Mouse (Mus musculus) heart, embryonic 12.5 days (tissue): ENCODE data around the gene Ptpn5. TPM values are rescaled to one million over a fixed set of nuclear protein-coding genes. Genes with fewer than 3 reads are reported as not detected.

Experiments used
- ATAC-seq: fragments of 200-750 bp; cut with Nextera tagmentation; 2 replicates; pipeline ENCODE4 v1.8.0; 2017; ENCODE audit warnings: moderate TSS enrichment, moderate library complexity; ENCODE audit not compliant: insufficient number of reproducible peaks, low FRiP score
- H3K27ac ChIP-seq: fragments of 300-500 bp; sonication (generic); 2 replicates; pipeline ENCODE4 v1.5.1; 2016; ENCODE audit warnings: mild to moderate bottlenecking, moderate library complexity; ENCODE audit not compliant: poor library complexity, severe bottlenecking
- H3K27me3 ChIP-seq: fragments of 300-500 bp; sonication (generic); replicated peaks from 2 replicates; pipeline ENCODE4 v1.6.1; 2016; ENCODE audit warnings: mild to moderate bottlenecking, moderate library complexity
- H3K36me3 ChIP-seq: fragments of 300-500 bp; sonication (generic); 2 replicates; pipeline ENCODE4 v1.6.1; 2016; ENCODE audit warnings: mild to moderate bottlenecking, moderate library complexity
- H3K4me1 ChIP-seq: fragments of 300-500 bp; sonication (generic); replicated peaks from 2 replicates; pipeline ENCODE4 v1.6.1; 2016; ENCODE audit warnings: mild to moderate bottlenecking
- H3K4me2 ChIP-seq: fragments of 300-500 bp; sonication (generic); 2 replicates; pipeline ENCODE4 v1.6.1; 2016; ENCODE audit warnings: mild to moderate bottlenecking, moderate library complexity
- H3K4me3 ChIP-seq: fragments of 300-500 bp; sonication (generic); 2 replicates; pipeline ENCODE4 v1.5.1; 2016; ENCODE audit warnings: mild to moderate bottlenecking
- H3K9ac ChIP-seq: fragments of 300-500 bp; sonication (generic); 2 replicates; pipeline ENCODE4 v1.6.1; 2016; ENCODE audit warnings: mild to moderate bottlenecking, moderate library complexity
- H3K9me3 ChIP-seq: fragments of 300-500 bp; sonication (generic); replicated peaks from 2 replicates; pipeline ENCODE4 v1.6.1; 2016; ENCODE audit warnings: mild to moderate bottlenecking, moderate library complexity
- WGBS: fragments of 180-500 bp; shearing (Covaris S2); methylation state at CpG from one replicate; pipeline ENCODE4 v1.1.7; 2016; 5-methylcytosine and 5-hydroxymethylcytosine counted together
- polyA plus RNA-seq: library from polyadenylated mRNA; unstranded; fragments of >200 nt; fragmentation: Nextera tagmentation; extraction: Ambion mirVana; gene quantifications from 2 replicates; pipeline ENCODE4 v1.2.1, GENCODE M21; 2016

The Ptpn5 gene
- 0.10 TPM in 1 of 2 replicates, not detected in the other for polyA plus RNA-seq

- ATAC-seq = no peak
- WGBS = 13% methylated on average over 13 of the region's 13 CpGs
- peak within 1 kb of the TSS; percentile 99 for H3K4me2 ChIP-seq
- H3K4me3 ChIP-seq = peak within 1 kb of the TSS; percentile 66
- no peak within 1 kb of the TSS for H3K27ac ChIP-seq
- no peaks in the 10 kb centered on the region for H3K36me3 ChIP-seq
- peaks cover 64% of the 10 kb centered on the region for H3K27me3 ChIP-seq
- H3K9me3 ChIP-seq = no peaks in the 10 kb centered on the region
- H3K9ac ChIP-seq = peak within 1 kb of the TSS; percentile 52
- H3K4me1 ChIP-seq = peaks cover 17% of the 10 kb centered on the region
Measured at GRCm38 (mm10) chr7:47133331-47133730, at the start of gene Ptpn5. Gene Ptpn5 (minus strand): TSS chr7:47133684.

- no peak overlapping the region for H3K4me2 ChIP-seq
- no peak overlapping the region for H3K4me3 ChIP-seq
- no peak overlapping the region for H3K9ac ChIP-seq
- H3K36me3 ChIP-seq = no peaks in the 10 kb centered on the region
- H3K27me3 ChIP-seq = no peaks in the 10 kb centered on the region
- WGBS = 58% methylated on average over 5 of the region's 5 CpGs
- H3K4me1 ChIP-seq = no peaks in the 10 kb centered on the region
- no peak overlapping the region for H3K27ac ChIP-seq
- no peaks in the 10 kb centered on the region for H3K9me3 ChIP-seq
- no peak for ATAC-seq
Measured at GRCm38 (mm10) chr7:47170814-47171213, 37.3 kb upstream of the Ptpn5 start.

GRCm38 (mm10) chr7:47165028-47165427, 31.5 kb upstream of the Ptpn5 start:
- 79% methylated on average over 4 of the region's 4 CpGs for WGBS
- H3K4me1 ChIP-seq = no peaks in the 10 kb centered on the region
- H3K4me3 ChIP-seq = no peak overlapping the region
- H3K27ac ChIP-seq = no peak overlapping the region
- H3K27me3 ChIP-seq = no peaks in the 10 kb centered on the region
- no peak overlapping the region for H3K4me2 ChIP-seq
- H3K36me3 ChIP-seq = no peaks in the 10 kb centered on the region
- H3K9ac ChIP-seq = no peak overlapping the region
- H3K9me3 ChIP-seq = no peaks in the 10 kb centered on the region; the same call in 1 of the 2 replicates
- ATAC-seq = no peak

GRCm38 (mm10) chr7:47163203-47163602, 29.7 kb upstream of the Ptpn5 start:
- Histone ChIP-seq H3K9me3 (no peaks in the 10 kb centered on the region; the same call in 1 of the 2 replicates), H3K4me2 (no peak overlapping the region), H3K36me3 (no peaks in the 10 kb centered on the region), H3K4me3 (no peak overlapping the region), H3K27me3 (no peaks in the 10 kb centered on the region), H3K27ac (no peak overlapping the region), H3K9ac (no peak overlapping the region), H3K4me1 (no peaks in the 10 kb centered on the region)
- no peak for ATAC-seq
- WGBS = 72% methylated on average over 4 of the region's 4 CpGs

GRCm38 (mm10) chr7:47158451-47158850, 25.0 kb upstream of the Ptpn5 start:
- Histone ChIP-seq H3K27ac (no peak overlapping the region), H3K4me1 (no peaks in the 10 kb centered on the region)
- ATAC-seq = no peak

GRCm38 (mm10) chr7:47157743-47158142, 24.3 kb upstream of the Ptpn5 start:
- H3K27me3 ChIP-seq = no peaks in the 10 kb centered on the region
- 76% methylated on average over 9 of the region's 9 CpGs for WGBS

More at GRCm38 (mm10) chr7:47158451-47158850, 25.0 kb upstream of the Ptpn5 start:
- Histone ChIP-seq H3K9me3 (peaks cover 2% of the 10 kb centered on the region; the same call in 1 of the 2 replicates), H3K4me2 (no peak overlapping the region), H3K27me3 (no peaks in the 10 kb centered on the region), H3K4me3 (no peak overlapping the region), H3K9ac (no peak overlapping the region), H3K36me3 (no peaks in the 10 kb centered on the region)
- 46% methylated on average over 2 of the region's 2 CpGs for WGBS

GRCm38 (mm10) chr7:47155849-47156248, 22.4 kb upstream of the Ptpn5 start:
- Histone ChIP-seq H3K4me3 (no peak overlapping the region), H3K9ac (no peak overlapping the region), H3K36me3 (no peaks in the 10 kb centered on the region), H3K27me3 (no peaks in the 10 kb centered on the region), H3K4me1 (no peaks in the 10 kb centered on the region), H3K4me2 (no peak overlapping the region), H3K9me3 (peaks cover 2% of the 10 kb centered on the region; the same call in 1 of the 2 replicates), H3K27ac (no peak overlapping the region)
- no peak for ATAC-seq
- WGBS = 76% methylated on average over 2 of the region's 2 CpGs

More at GRCm38 (mm10) chr7:47157743-47158142, 24.3 kb upstream of the Ptpn5 start:
- Histone ChIP-seq H3K4me2 (no peak overlapping the region), H3K4me1 (no peaks in the 10 kb centered on the region), H3K4me3 (no peak overlapping the region), H3K9ac (no peak overlapping the region), H3K9me3 (peaks cover 2% of the 10 kb centered on the region; the same call in 1 of the 2 replicates), H3K36me3 (no peaks in the 10 kb centered on the region), H3K27ac (no peak overlapping the region)
- ATAC-seq = no peak

- 83% methylated on average over 4 of the region's 4 CpGs for WGBS
- H3K27ac ChIP-seq = no peak overlapping the region
- H3K27me3 ChIP-seq = no peaks in the 10 kb centered on the region
- no peaks in the 10 kb centered on the region for H3K4me1 ChIP-seq
- no peak overlapping the region for H3K4me3 ChIP-seq
- no peaks in the 10 kb centered on the region for H3K36me3 ChIP-seq
- peaks cover 2% of the 10 kb centered on the region; the same call in 1 of the 2 replicates for H3K9me3 ChIP-seq
- H3K9ac ChIP-seq = no peak overlapping the region
- H3K4me2 ChIP-seq = no peak overlapping the region
- no peak for ATAC-seq
Measured at GRCm38 (mm10) chr7:47155396-47155795, 21.9 kb upstream of the Ptpn5 start.

GRCm38 (mm10) chr7:47150420-47151061, 17.1 kb upstream of the Ptpn5 start:
- peak overlapping the region; percentile 11; the same call in 1 of the 2 replicates for H3K4me2 ChIP-seq
- ATAC-seq = no peak
- no peaks in the 10 kb centered on the region for H3K27me3 ChIP-seq
- H3K4me1 ChIP-seq = no peaks in the 10 kb centered on the region
- no peak overlapping the region for H3K27ac ChIP-seq
- WGBS = 13% methylated on average over 11 of the region's 11 CpGs
- H3K4me3 ChIP-seq = no peak overlapping the region
- H3K9ac ChIP-seq = no peak overlapping the region
- H3K9me3 ChIP-seq = 0 out of 2 replicates have a peak, but pooled peaks cover 2% of the 10 kb centered on the region
- no peaks in the 10 kb centered on the region for H3K36me3 ChIP-seq

- Histone ChIP-seq H3K9me3 (no peaks in the 10 kb centered on the region), H3K9ac (no peak overlapping the region), H3K4me3 (no peak overlapping the region), H3K36me3 (no peaks in the 10 kb centered on the region), H3K27ac (no peak overlapping the region), H3K27me3 (no peaks in the 10 kb centered on the region), H3K4me1 (no peaks in the 10 kb centered on the region), H3K4me2 (no peak overlapping the region)
- no peak for ATAC-seq
- 74% methylated on average over 7 of the region's 7 CpGs for WGBS
Measured at GRCm38 (mm10) chr7:47148298-47148697, 14.8 kb upstream of the Ptpn5 start.

- no peak overlapping the region for H3K4me3 ChIP-seq
- H3K27me3 ChIP-seq = 0 out of 2 replicates have a peak, but pooled peaks cover 3% of the 10 kb centered on the region
- H3K9ac ChIP-seq = no peak overlapping the region
- H3K9me3 ChIP-seq = no peaks in the 10 kb centered on the region
- ATAC-seq = no peak
- no peak overlapping the region for H3K4me2 ChIP-seq
- no peak overlapping the region for H3K27ac ChIP-seq
- 56% methylated on average over 12 of the region's 12 CpGs for WGBS
- H3K36me3 ChIP-seq = no peaks in the 10 kb centered on the region
- no peaks in the 10 kb centered on the region for H3K4me1 ChIP-seq
Measured at GRCm38 (mm10) chr7:47146034-47146812, 12.7 kb upstream of the Ptpn5 start.
